Mouse (Mus musculus): Measurements from ENCODE around the gene Fndc10.
A peak's percentile ranks its signal among the peaks of the same experiment; 100 is the strongest.
"Not testable (repeated sequence)": the region's sequence is repeated elsewhere in the genome, so short reads cannot be mapped to it uniquely, and the experiment has no call there.

The Fndc10 gene

DNA sequence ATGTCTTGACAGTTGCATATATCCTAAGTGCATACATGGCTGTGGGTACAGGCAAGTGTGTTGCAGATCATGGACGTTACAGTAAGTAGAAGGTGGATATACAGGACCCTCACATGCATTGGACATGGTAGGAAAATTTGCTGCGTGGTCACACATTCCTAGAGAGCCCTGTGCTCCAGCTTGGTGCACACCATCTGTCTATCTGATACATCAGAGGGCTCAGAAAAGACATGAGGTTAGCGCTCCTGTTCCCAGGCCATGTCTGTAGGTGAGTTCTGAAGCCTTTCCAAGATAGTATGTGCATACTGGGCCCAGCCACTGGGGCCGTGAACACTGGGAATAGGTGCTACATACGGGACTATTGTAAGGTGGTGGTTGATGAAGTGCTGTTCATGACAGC, 42.3 kb downstream of the Fndc10 start:
- no peak for DNase-seq

- DNase-seq: no peak
Observed at GRCm38 (mm10) chr4:155738262-155738661, 44.1 kb downstream of the Fndc10 start.

GRCm38 (mm10) chr4:155739152-155739551, 45.0 kb downstream of the Fndc10 start:
- no peak for DNase-seq

DNA sequence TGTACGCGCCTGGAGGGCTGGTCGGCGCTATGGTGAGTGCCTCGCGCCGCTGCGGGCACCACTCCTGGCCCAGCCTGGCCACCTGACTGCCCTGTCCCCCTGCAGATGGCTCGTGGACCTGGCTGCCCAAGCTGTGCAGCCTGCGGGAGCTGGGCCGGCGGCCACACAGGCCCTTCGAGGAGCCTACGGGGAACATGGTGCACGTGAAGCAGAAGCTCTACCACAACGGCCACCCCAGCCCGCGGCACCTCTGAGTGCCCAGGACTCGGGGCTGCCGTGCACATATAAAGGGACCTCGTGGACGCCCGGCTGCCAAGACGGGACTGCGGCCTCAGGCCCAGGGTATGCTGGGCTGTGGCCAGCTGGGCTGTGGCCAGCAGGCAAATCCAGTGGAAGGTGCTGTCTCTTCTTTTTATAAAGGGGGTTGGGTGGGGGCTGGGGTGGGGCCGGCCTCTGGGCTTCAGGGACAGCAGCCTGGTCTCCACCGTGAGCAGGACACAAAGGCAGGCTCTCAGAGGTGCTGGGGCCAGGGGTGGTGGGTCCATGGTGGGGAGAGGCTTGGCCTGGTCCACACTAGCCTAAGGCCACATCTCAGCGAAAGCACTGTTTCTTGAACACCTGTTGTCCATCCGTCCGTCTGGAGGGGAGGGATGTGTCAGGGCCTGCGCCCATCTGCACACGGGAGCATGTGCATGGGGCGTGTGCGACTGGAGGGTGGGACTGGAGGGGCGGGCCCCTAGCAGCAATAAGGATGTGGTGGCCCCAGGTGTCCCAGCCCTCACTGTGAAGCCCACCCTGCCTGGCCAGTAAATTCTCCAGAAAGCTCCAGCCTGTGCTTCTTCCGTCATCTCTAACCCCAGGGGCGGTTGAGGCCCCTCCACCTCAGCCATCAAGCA, 45.8 kb downstream of the Fndc10 start:
- DNase-seq: peak; percentile 21

DNA sequence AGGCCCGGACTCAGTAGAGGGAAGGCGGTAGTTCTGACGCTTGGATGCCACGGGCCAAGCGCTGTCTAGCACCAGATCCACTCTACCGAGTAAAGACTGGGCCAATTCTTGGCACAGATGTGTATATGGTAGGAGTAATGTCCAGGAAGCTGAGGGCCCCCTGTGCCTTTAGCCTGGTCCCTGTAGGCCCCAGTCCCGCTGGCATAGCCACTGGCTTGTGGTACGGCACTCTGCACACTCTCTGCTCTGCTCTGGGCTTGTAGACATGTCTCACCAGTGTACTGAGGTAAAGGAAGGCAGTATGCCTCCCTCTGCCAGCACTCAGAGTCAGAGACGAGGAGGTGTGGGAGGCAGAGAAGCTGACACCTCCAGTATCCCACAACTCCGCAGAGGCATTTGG, 46.5 kb downstream of the Fndc10 start:
- not testable (repeated sequence) for DNase-seq

GRCm38 (mm10) chr4:155742684-155743083, 48.5 kb downstream of the Fndc10 start:
- DNase-seq: no peak

DNA sequence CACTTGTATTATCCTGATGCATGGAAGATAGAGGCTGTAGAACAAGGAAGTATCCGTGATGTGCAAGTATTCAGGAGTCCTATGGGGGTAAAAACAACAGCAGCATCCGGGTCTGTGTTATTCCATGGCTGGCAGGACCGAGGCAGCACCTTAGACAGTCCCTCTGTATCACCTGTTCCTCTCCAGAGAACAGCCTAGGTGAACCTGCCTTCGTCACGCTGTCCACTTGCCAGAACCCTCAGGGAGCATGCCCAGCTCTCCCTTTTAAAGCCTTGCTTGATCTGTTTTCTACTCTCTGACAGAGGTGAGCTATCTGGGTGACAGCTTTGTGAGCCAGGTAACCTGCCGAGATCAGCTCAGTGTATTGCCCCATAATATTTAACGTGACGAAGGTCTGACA, 50.3 kb downstream of the Fndc10 start:
- no peak for DNase-seq

- no peak for DNase-seq
Observed at GRCm38 (mm10) chr4:155745136-155745535, 51.0 kb downstream of the Fndc10 start.
